Mouse (Mus musculus): ENCODE results near the gene Nfe2l1.

DNA sequence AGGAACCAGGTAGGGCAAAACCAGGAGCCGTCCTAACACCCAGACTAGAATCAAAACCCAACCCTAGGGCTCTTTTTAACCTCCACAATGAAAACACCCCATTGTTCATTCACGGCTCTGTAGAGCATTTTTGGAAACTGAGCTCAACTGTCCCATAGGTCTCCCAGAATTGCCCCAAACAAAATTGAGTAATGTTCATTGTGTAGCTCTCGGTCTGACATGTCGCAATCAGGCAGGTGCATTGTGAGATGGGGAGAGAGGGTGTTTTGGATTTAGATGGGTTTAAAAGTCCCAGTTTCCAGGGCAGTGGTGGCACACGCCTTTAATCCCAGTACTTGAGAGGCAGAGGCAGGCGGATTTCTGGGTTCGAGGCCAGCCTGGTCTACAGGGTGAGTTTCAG, 9.7 kb upstream of the Nfe2l1 start:
- TF ChIP-seq CTCF (IDR thresholded peaks at IDR 0.05; ENCODE audit: low read depth, low read length) (no peak), POLR2A (IDR thresholded peaks at IDR 0.05; ENCODE audit: extremely low read depth, insufficient read depth, low read length) (no peak)

Data from liver, adult 2 months (tissue).